Mouse (Mus musculus) neural tube, embryonic 13.5 days (tissue): ENCODE measurements at regions not wholly inside any gene's neighbourhood (a gene's known extent, or its start where the extent isn't known, plus 50 kb on each side); places are given as distances from the start of the nearest gene placed in this dataset.
A peak's percentile ranks its signal among the peaks of the same experiment; 100 is the strongest.

Experiments
- ATAC-seq: fragments of 200-750 bp; cut with Nextera tagmentation; 2 replicates; pipeline ENCODE4 v1.8.0; 2017; ENCODE audit warnings: low read depth, mild to moderate bottlenecking, moderate TSS enrichment, moderate library complexity
- H3K27ac ChIP-seq: fragments of 300-500 bp; sonication (generic); replicated peaks from 2 replicates; pipeline ENCODE4 v1.5.1; 2015; ENCODE audit warnings: moderate library complexity, mild to moderate bottlenecking, inconsistent platforms
- H3K27me3 ChIP-seq: fragments of 300-500 bp; sonication (generic); 2 replicates; pipeline ENCODE4 v1.6.1; 2015; ENCODE audit warnings: mild to moderate bottlenecking, inconsistent platforms
- H3K36me3 ChIP-seq: fragments of 300-500 bp; sonication (generic); 2 replicates; pipeline ENCODE4 v1.6.1; 2015; ENCODE audit warnings: mild to moderate bottlenecking, inconsistent platforms
- H3K4me1 ChIP-seq: fragments of 300-500 bp; sonication (generic); replicated peaks from 2 replicates; pipeline ENCODE4 v1.6.1; 2015; ENCODE audit warnings: inconsistent platforms
- H3K4me2 ChIP-seq: fragments of 300-500 bp; sonication (generic); 2 replicates; pipeline ENCODE4 v1.6.1; 2015; ENCODE audit warnings: inconsistent platforms, mild to moderate bottlenecking, moderate library complexity
- H3K4me3 ChIP-seq: fragments of 300-500 bp; sonication (generic); 2 replicates; pipeline ENCODE4 v1.5.1; 2015; ENCODE audit warnings: mild to moderate bottlenecking, inconsistent platforms
- H3K9ac ChIP-seq: fragments of 300-500 bp; sonication (generic); 2 replicates; pipeline ENCODE4 v1.6.1; 2015; ENCODE audit warnings: moderate library complexity, mild to moderate bottlenecking, inconsistent platforms
- H3K9me3 ChIP-seq: fragments of 300-500 bp; sonication (generic); 2 replicates; pipeline ENCODE4 v1.6.1; 2016; ENCODE audit warnings: inconsistent platforms
- WGBS: fragments of 180-500 bp; shearing (Covaris S2); methylation state at CpG from one replicate; pipeline ENCODE4 v1.1.7; 2015; 5-methylcytosine and 5-hydroxymethylcytosine counted together

DNA sequence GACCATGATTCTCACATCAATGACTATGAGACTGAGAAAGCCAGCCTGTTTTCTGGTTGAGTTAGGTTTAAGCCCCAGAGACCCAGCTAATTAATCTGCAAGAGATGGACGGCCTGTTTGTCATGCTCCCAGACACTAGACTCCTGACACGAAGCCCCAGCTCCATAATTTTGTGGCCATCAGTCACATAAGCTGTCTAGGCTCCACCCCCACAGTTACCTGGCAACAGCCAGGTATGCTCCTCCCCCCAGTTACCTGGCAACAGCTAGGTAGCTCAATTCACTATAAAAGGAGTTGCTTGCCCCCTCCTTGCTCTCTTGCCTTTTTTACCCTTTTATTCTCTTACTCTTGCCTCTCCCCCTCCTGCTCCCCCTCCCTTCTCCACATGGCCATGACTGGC lies 287.3 kb downstream of the Cmpk2 start:
- Histone ChIP-seq H3K4me2 (no peak overlapping the region), H3K9me3 (no peaks in the 10 kb centered on the region), H3K9ac (no peak overlapping the region), H3K27me3 (no peaks in the 10 kb centered on the region), H3K27ac (no peak overlapping the region), H3K4me1 (peaks cover 27% of the 10 kb centered on the region), H3K36me3 (no peaks in the 10 kb centered on the region), H3K4me3 (no peak overlapping the region)
- WGBS, result 23% methylated on average over 2 of the region's 2 CpGs
- ATAC-seq, result no peak

DNA sequence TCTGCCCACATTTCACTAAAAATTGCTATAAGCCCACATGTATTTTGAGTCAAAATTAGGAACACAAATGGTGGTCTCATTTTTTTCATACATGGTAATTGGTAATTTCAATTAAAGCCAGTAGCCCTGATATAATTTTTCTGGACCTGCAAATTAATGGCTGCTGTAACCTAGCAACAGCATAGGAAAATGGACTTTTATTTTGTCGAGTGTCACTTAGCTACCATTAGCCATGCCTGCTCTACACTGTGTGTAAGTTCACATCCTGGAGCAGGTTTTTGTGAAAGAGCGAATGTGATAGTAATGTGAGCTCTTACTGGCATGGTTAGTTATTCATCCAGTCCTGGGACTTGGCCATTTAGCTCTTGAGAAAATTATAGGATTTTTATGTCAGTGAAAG lies 285.6 kb downstream of the Cmpk2 start:
- H3K36me3 ChIP-seq, result no peaks in the 10 kb centered on the region
- no peak overlapping the region for H3K27ac ChIP-seq
- no peak for ATAC-seq
- H3K4me3 ChIP-seq, result no peak overlapping the region
- no peak overlapping the region for H3K9ac ChIP-seq
- peaks cover 27% of the 10 kb centered on the region for H3K4me1 ChIP-seq
- H3K9me3 ChIP-seq, result no peaks in the 10 kb centered on the region
- no peaks in the 10 kb centered on the region for H3K27me3 ChIP-seq
- 57% methylated on average over 2 of the region's 2 CpGs for WGBS
- no peak overlapping the region for H3K4me2 ChIP-seq

DNA sequence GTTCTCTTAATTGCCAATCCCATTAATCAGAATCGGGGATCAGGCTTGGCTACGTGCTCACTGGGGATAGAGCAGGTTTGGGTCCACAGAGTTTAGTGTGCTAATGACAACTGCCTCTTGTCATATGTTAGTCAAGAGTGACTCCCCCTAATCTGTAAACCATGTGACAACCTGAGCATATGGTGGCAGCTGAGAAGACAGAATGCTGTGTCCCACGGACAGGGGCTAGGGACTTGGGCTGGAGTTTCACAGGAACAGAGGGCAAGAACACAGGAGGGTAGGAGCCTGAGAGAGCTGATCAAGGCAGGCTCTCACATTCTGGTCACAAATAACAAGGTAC lies 265.5 kb downstream of the Cmpk2 start:
- H3K9me3 ChIP-seq, result peaks cover 9% of the 10 kb centered on the region; the same call in 1 of the 2 replicates
- H3K27ac ChIP-seq, result peak overlapping the region; percentile 74
- no peaks in the 10 kb centered on the region for H3K36me3 ChIP-seq
- H3K4me1 ChIP-seq, result peaks cover 16% of the 10 kb centered on the region
- peak; percentile 61 for ATAC-seq
- no peak overlapping the region for H3K4me3 ChIP-seq
- H3K27me3 ChIP-seq, result no peaks in the 10 kb centered on the region
- 15% methylated on average over 3 of the region's 3 CpGs for WGBS
- H3K4me2 ChIP-seq, result 0 out of 2 replicates have a peak overlapping the region, but pooled peaks have one; percentile 2
- H3K9ac ChIP-seq, result no peak overlapping the region

DNA sequence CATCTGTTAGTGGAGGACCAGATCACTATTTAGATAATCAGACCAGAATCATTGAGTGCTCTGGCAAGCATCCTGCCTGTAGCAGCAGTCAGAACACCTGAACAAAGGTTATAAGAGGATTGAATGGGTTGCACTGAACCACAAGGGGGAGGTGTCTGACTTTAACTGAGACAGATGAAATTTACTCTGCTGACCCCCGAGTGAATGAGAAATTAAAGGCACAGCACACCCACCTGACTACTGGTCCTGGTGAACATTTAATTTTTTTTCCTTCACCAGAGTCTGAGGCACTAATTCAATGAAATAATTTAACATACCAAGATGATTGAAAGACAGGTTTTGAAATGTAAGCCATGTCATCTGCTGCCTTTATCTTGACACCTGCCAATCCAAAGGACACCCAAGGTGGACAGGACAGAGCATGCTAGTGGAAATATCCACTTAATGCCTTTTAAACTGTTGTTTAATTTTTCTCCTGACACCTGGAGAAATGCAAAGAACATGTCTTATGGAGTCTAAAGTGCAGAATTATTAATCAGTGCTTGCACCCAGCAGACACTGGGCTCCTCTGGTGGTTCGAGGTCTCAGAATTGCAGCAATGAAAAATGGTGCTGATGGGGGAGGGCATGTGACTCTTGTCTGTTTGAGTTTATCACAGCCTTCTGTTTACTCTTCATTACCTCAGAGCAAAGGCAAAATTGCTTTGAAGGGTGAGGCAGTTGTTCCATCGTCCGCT lies 265.0 kb downstream of the Cmpk2 start:
- H3K27me3 ChIP-seq, result no peaks in the 10 kb centered on the region
- peak; percentile 78 for ATAC-seq
- H3K4me1 ChIP-seq, result peaks cover 16% of the 10 kb centered on the region
- 0 out of 2 replicates have a peak overlapping the region, but pooled peaks have one; percentile 2 for H3K4me2 ChIP-seq
- no peak overlapping the region for H3K9ac ChIP-seq
- H3K4me3 ChIP-seq, result no peak overlapping the region
- no peaks in the 10 kb centered on the region for H3K36me3 ChIP-seq
- peak overlapping the region; percentile 74 for H3K27ac ChIP-seq
- WGBS, result 19% methylated on average over 4 of the region's 4 CpGs
- peaks cover 9% of the 10 kb centered on the region; the same call in 1 of the 2 replicates for H3K9me3 ChIP-seq

DNA sequence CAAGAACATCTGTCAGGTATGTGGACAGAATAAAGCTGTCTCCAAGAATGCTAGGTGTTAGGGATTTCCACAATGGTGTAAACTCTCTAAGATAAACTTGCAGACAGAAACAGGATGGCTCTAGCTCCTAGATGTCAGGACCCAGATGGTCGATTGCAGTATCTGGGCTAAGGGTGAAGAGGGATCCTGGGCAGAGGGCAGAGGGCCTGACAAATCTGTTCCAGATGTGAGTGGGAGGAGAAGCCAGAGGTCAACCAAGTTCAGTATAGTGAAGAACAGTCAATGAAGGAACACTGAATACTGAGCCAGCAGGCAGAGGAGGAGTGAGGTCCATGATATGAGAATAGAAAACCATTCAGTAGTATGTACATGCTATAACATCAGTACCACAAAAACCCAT lies 254.4 kb downstream of the Cmpk2 start:
- Histone ChIP-seq H3K9me3 (peaks cover 4% of the 10 kb centered on the region; the same call in 1 of the 2 replicates), H3K4me3 (no peak overlapping the region), H3K4me1 (no peaks in the 10 kb centered on the region), H3K9ac (no peak overlapping the region), H3K4me2 (no peak overlapping the region), H3K27me3 (no peaks in the 10 kb centered on the region), H3K27ac (no peak overlapping the region), H3K36me3 (no peaks in the 10 kb centered on the region)
- ATAC-seq, result no peak
- 85% methylated on average over 1 of the region's 1 CpGs for WGBS

DNA sequence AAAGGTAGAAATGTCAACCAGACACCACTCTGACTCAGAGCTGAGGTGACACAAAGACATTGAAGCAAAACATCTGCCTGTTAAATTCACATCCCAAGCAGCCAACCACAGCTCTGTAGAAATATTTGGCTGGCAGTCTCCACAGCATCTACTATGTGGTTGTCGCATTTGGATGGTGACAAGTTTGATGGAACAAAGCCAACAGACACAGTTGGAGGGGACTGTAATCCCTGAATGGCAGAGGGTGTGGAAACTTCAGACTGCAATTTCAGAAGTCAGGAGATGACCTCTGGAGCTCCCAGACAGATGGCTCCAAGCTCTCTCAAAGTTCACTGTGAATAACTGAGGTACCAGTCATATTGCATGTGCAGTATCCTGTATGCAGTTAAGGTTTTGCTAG lies 229.8 kb downstream of the Cmpk2 start:
- no peak overlapping the region for H3K4me3 ChIP-seq
- H3K27ac ChIP-seq, result no peak overlapping the region
- H3K4me1 ChIP-seq, result no peaks in the 10 kb centered on the region
- H3K9me3 ChIP-seq, result no peaks in the 10 kb centered on the region
- no peak for ATAC-seq
- H3K36me3 ChIP-seq, result no peaks in the 10 kb centered on the region
- WGBS, result 76% methylated on average over 1 of the region's 1 CpGs
- H3K27me3 ChIP-seq, result no peaks in the 10 kb centered on the region
- H3K9ac ChIP-seq, result no peak overlapping the region
- H3K4me2 ChIP-seq, result no peak overlapping the region

DNA sequence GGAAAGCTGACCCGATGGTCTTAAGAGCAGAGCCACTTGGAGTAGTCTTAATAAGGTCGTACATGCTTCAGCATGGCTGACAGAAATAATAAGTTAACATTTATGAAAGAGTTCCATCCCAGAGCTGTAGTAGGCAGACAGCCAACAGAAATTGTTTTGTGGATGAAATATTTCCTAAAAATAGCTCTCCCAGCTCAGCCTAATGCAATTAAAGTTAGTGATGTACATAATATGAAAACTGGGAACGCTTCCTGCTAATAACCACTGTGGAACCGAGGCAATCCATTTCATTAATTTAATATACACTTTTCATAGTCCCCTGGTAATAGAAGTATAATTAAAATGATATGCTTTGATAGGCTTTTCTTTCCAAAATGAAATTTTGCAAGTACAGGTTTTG lies 219.0 kb downstream of the Cmpk2 start:
- Histone ChIP-seq H3K4me1 (peaks cover 8% of the 10 kb centered on the region; the same call in 1 of the 2 replicates), H3K4me2 (no peak overlapping the region), H3K4me3 (no peak overlapping the region), H3K36me3 (no peaks in the 10 kb centered on the region), H3K27ac (0 out of 2 replicates have a peak overlapping the region, but pooled peaks have one; percentile 0), H3K27me3 (no peaks in the 10 kb centered on the region), H3K9ac (no peak overlapping the region), H3K9me3 (no peaks in the 10 kb centered on the region)
- peak; percentile 27; the same call in 1 of the 2 replicates for ATAC-seq
- 69% methylated on average over 4 of the region's 4 CpGs for WGBS

DNA sequence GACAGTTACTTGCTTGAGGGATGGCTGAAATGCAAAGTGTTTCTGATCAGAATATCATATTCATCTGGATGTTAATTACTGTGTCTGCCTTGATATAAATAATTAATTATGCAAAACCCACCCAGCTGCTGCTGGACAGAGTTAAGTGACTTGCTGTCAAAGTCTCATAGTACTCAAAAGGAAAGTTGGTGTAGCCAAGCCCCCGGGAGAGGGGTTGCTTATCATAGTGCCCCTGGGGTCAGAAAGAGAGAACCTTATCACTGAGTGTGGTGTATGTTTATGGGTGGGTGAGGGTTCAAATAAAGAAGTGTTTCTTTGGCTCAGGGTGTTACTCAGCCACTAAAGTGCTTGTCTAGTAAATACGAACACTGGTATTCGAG lies 211.6 kb downstream of the Cmpk2 start:
- 0 out of 2 replicates have a peak, but pooled peaks have one; percentile 23 for ATAC-seq
- H3K4me1 ChIP-seq, result peaks cover 15% of the 10 kb centered on the region
- H3K4me2 ChIP-seq, result no peak overlapping the region
- 71% methylated on average over 3 of the region's 3 CpGs for WGBS
- peak overlapping the region; percentile 77 for H3K27ac ChIP-seq
- no peak overlapping the region for H3K9ac ChIP-seq
- H3K9me3 ChIP-seq, result no peaks in the 10 kb centered on the region
- no peaks in the 10 kb centered on the region for H3K36me3 ChIP-seq
- H3K27me3 ChIP-seq, result no peaks in the 10 kb centered on the region
- H3K4me3 ChIP-seq, result no peak overlapping the region

DNA sequence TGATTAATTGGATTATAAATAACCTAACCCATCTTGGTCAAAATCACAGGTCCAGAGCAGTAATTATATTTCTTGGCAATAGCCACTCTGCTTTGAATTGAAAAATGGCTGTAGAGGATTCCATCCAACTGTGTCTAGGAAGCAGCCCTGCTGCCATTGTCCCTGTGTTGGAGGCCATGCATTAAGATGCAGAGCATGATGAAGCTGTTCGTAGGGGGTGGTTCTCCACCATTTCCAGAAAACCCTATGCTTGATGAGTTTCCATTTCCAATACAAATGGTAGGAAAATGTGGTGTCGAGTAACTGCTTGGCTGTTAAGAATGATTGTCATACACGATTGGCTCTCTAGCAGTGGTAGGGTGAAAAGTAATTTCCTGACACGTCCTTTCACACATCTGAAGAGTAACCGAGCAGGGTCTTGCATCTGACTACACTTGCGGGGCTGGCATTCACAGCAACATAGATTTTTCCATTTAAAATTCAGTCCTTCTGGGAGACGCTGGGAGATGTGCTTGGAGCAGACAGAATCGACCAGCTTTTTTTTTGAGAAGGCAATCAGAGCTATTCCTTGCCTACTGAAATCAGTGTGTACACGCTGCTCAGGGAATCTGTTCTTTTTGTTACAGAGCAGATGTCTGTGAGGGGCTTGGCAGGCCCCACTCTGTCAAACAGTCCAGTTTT lies 211.0 kb downstream of the Cmpk2 start:
- no peak overlapping the region for H3K4me2 ChIP-seq
- peak overlapping the region; percentile 77 for H3K27ac ChIP-seq
- H3K36me3 ChIP-seq, result no peaks in the 10 kb centered on the region
- no peak for ATAC-seq
- H3K9ac ChIP-seq, result no peak overlapping the region
- no peak overlapping the region for H3K4me3 ChIP-seq
- H3K4me1 ChIP-seq, result peaks cover 15% of the 10 kb centered on the region
- no peaks in the 10 kb centered on the region for H3K9me3 ChIP-seq
- WGBS, result 46% methylated on average over 9 of the region's 9 CpGs
- H3K27me3 ChIP-seq, result no peaks in the 10 kb centered on the region

DNA sequence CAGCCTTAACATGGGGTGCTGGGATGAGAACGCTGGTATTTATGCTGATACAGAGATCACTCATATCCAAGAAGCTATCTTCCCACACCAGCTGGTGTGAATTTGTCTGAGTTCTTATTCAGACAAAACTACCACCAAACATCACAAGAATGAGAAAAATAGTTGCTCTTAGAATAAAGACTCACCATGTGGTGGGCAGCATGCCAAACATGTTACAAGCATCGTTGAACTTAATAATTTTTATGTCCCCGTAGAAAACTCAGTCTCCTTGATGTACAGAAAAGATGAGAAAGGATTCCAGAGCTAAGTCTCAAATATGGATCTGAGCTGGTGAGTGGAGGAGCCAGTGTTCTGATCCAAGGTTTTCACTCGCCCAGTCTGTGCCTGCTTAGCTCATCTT lies 196.5 kb downstream of the Cmpk2 start:
- H3K27ac ChIP-seq, result no peak overlapping the region
- no peaks in the 10 kb centered on the region for H3K9me3 ChIP-seq
- 62% methylated on average over 4 of the region's 4 CpGs for WGBS
- no peaks in the 10 kb centered on the region for H3K27me3 ChIP-seq
- no peak overlapping the region for H3K4me2 ChIP-seq
- H3K4me1 ChIP-seq, result no peaks in the 10 kb centered on the region
- ATAC-seq, result no peak
- no peak overlapping the region for H3K9ac ChIP-seq
- no peak overlapping the region for H3K4me3 ChIP-seq
- H3K36me3 ChIP-seq, result no peaks in the 10 kb centered on the region

DNA sequence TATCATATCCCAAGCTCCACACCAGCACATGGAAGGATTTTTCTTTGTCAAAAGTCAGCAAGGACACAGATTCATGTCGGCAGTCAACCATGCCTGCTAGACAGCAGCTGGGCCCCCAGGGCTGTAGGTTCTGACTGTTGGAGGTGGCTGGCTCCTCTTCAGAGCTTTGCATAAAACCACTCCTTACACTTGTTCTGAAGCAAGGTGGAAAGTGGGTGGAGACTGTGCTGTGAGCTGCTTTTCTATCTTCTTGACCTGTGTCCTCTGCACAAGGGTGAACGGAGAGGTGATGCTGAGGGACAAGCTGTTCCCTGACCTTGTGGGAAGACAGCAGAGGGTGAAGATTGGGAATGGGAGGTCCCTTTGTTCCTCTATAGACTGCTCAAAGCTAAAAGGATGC lies 185.2 kb downstream of the Cmpk2 start:
- Histone ChIP-seq H3K4me1 (no peaks in the 10 kb centered on the region), H3K4me2 (no peak overlapping the region), H3K4me3 (no peak overlapping the region), H3K27me3 (no peaks in the 10 kb centered on the region), H3K9ac (no peak overlapping the region), H3K36me3 (no peaks in the 10 kb centered on the region), H3K27ac (0 out of 2 replicates have a peak overlapping the region, but pooled peaks have one; percentile 13), H3K9me3 (no peaks in the 10 kb centered on the region)
- no peak for ATAC-seq
- WGBS, result 79% methylated on average over 2 of the region's 2 CpGs

DNA sequence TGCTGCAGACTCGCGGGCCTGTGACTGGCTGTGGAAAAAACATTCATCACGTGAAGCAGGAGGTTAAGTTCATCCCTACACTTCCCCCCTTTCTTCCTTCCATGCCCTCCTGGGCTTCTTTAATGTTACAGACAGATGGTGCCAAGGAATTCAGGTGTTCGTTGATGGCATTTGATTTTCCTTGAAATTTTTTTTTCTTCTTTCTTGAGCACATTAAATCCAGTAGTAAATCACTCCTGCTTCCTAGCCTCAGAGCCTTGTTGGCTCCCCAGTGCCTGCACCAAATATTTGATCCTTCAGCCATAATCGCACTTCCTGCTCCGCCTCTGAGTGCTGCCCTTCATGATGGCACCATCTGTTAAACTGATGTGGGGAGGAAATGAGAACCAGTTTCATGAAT lies 184.8 kb downstream of the Cmpk2 start:
- 41% methylated on average over 6 of the region's 6 CpGs for WGBS
- no peak overlapping the region for H3K27ac ChIP-seq

More for the DNA sequence above, 184.8 kb downstream of the Cmpk2 start:
- H3K4me1 ChIP-seq, result no peaks in the 10 kb centered on the region
- ATAC-seq, result no peak
- no peak overlapping the region for H3K9ac ChIP-seq
- H3K4me2 ChIP-seq, result no peak overlapping the region
- no peak overlapping the region for H3K4me3 ChIP-seq
- H3K36me3 ChIP-seq, result no peaks in the 10 kb centered on the region
- H3K9me3 ChIP-seq, result no peaks in the 10 kb centered on the region
- no peaks in the 10 kb centered on the region for H3K27me3 ChIP-seq
